Mouse (Mus musculus): Measurements from ENCODE around the gene Hk1.

GRCm38 (mm10) chr10:62221647-62222046, 158.1 kb downstream of the Hk1 start:
- no peak for TF ChIP-seq POLR2A (IDR thresholded peaks at IDR 0.05; ENCODE audit: borderline replicate concordance, low read depth, low read length)
- no peak for TF ChIP-seq CTCF (IDR thresholded peaks at IDR 0.05; ENCODE audit: low read depth, low read length)

All from bone marrow macrophage, adult 2 months (primary cell).